Mouse (Mus musculus) midbrain, embryonic 16.5 days (tissue): Measurements from ENCODE around the gene Jmjd1c. TPM values are rescaled to one million over a fixed set of nuclear protein-coding genes. Genes with fewer than 3 reads are reported as not detected.

ENCODE experiments used
- ATAC-seq: fragments of 200-750 bp; cut with Nextera tagmentation; 2 replicates; pipeline ENCODE4 v1.8.0; 2017; ENCODE audit warnings: moderate TSS enrichment
- H3K27ac ChIP-seq: fragments of 300-500 bp; sonication (generic); 2 replicates; pipeline ENCODE4 v1.5.1; 2014; ENCODE audit warnings: mild to moderate bottlenecking, low read length, mixed read lengths
- H3K27me3 ChIP-seq: fragments of 300-500 bp; sonication (generic); 2 replicates; pipeline ENCODE4 v1.6.1; 2014; ENCODE audit warnings: low read depth, low read length, mixed read lengths; ENCODE audit not compliant: control insufficient read depth, insufficient read depth
- H3K36me3 ChIP-seq: fragments of 300-500 bp; sonication (generic); 2 replicates; pipeline ENCODE4 v1.6.1; 2014; ENCODE audit warnings: mild to moderate bottlenecking, low read length, moderate library complexity, mixed read lengths; ENCODE audit not compliant: control insufficient read depth, insufficient read depth
- H3K4me1 ChIP-seq: fragments of 300-500 bp; sonication (generic); 2 replicates; pipeline ENCODE4 v1.6.1; 2014; ENCODE audit warnings: mild to moderate bottlenecking, low read length, mixed read lengths; ENCODE audit not compliant: control insufficient read depth, insufficient read depth
- H3K4me2 ChIP-seq: fragments of 300-500 bp; sonication (generic); 2 replicates; pipeline ENCODE4 v1.6.1; 2014; ENCODE audit warnings: mild to moderate bottlenecking, low read length, mixed read lengths
- H3K4me3 ChIP-seq: fragments of 300-500 bp; sonication (generic); 2 replicates; pipeline ENCODE4 v1.5.1; 2014; ENCODE audit warnings: low read depth, mild to moderate bottlenecking, low read length, moderate library complexity, mixed read lengths
- H3K9ac ChIP-seq: fragments of 300-500 bp; sonication (generic); 2 replicates; pipeline ENCODE4 v1.6.1; 2014; ENCODE audit warnings: low read depth, low read length, mixed read lengths
- H3K9me3 ChIP-seq: fragments of 300-500 bp; sonication (generic); replicated peaks from 2 replicates; pipeline ENCODE4 v1.6.1; 2014; ENCODE audit warnings: mild to moderate bottlenecking, low read length, mixed read lengths; ENCODE audit not compliant: control insufficient read depth, poor library complexity, severe bottlenecking
- WGBS: fragments of 180-500 bp; shearing (Covaris S2); extraction: QIAGEN DNeasy Blood & Tissue Kit; methylation state at CpG from one replicate; pipeline ENCODE4 v1.1.7; 2014; 5-methylcytosine and 5-hydroxymethylcytosine counted together
- polyA plus RNA-seq: library from polyadenylated mRNA; unstranded; fragments of >200 nt; fragmentation: Nextera tagmentation; extraction: Ambion mirVana; gene quantifications from 2 replicates; pipeline ENCODE4 v1.2.1, GENCODE M21; 2015

Jmjd1c gene
- polyA plus RNA-seq, 1 experiment from 2014 or later: 41.7 TPM

GRCm38 (mm10) chr10:67096621-67097436 is 904 bp downstream of the Jmjd1c start, which contains the start of gene Reep3:
Gene Reep3 (minus strand): TSS chr10:67096945.
- peaks cover 38% of the 10 kb centered on the region for H3K4me1 ChIP-seq
- WGBS: 1% methylated on average over 50 of the region's 97 CpGs

DNA sequence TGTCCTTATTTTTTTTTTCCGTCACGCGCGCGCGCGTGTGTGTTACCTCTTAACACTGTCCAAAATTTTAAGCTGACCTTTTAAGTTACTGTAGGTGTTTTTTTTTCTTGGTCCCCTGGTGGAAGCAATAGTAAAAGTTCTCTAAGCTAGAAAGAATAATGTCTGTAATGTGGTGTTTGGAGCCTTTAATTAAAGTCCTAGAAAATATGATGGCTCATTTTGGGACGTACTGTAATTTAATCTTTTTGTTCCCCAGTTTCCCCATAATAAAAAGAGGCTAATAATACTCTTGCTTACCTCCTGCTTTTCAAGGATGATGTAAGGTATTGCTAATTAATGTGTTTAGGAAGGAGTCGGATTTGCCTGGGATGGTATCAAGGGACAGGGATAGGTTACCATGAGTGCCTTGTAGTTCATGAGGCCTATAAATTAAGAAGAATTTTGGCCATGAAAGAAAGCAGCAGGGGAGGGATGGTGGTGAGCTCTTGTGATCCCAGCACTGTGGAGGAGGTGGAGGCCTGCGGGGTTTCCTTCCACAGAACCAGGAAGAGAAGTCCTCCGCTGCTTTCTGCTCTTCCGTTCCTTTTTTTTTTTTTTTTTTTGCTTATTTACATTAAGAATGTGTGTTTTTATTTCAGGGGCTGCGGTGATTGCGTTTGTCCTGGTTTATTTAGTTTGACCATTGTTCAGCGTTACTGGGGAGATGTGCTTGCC is 1.7 kb downstream of the Jmjd1c start:
- Histone ChIP-seq H3K9me3 (no peaks in the 10 kb centered on the region), H3K4me1 (peaks cover 40% of the 10 kb centered on the region), H3K4me3 (peak overlapping the region; percentile 92), H3K27me3 (no peaks in the 10 kb centered on the region), H3K27ac (peak overlapping the region; percentile 99), H3K9ac (peak overlapping the region; percentile 98), H3K4me2 (peak overlapping the region; percentile 96), H3K36me3 (no peaks in the 10 kb centered on the region)
- no peak for ATAC-seq
- WGBS: under 1% methylated on average over 15 of the region's 15 CpGs

More at GRCm38 (mm10) chr10:67096621-67097436, 904 bp downstream of the Jmjd1c start, which contains the start of gene Reep3:
- peak within 1 kb of the TSS; percentile 96 for H3K4me2 ChIP-seq
- peak; percentile 76 for ATAC-seq
- H3K9ac ChIP-seq: peak within 1 kb of the TSS; percentile 98
- no peaks in the 10 kb centered on the region for H3K27me3 ChIP-seq
- H3K27ac ChIP-seq: peak within 1 kb of the TSS; percentile 99
- no peaks in the 10 kb centered on the region for H3K36me3 ChIP-seq
- H3K9me3 ChIP-seq: no peaks in the 10 kb centered on the region
- peak within 1 kb of the TSS; percentile 92 for H3K4me3 ChIP-seq

GRCm38 (mm10) chr10:67098408-67099050 is 2.6 kb downstream of the Jmjd1c start:
- Histone ChIP-seq H3K36me3 (no peaks in the 10 kb centered on the region), H3K4me1 (peaks cover 50% of the 10 kb centered on the region), H3K9me3 (no peaks in the 10 kb centered on the region), H3K9ac (peak overlapping the region; percentile 63), H3K4me2 (peak overlapping the region; percentile 96), H3K4me3 (peak overlapping the region; percentile 92), H3K27ac (no peak overlapping the region), H3K27me3 (no peaks in the 10 kb centered on the region)
- no peak for ATAC-seq
- 13% methylated on average over 7 of the region's 7 CpGs for WGBS

- ATAC-seq: no peak
- peak overlapping the region; percentile 96 for H3K4me2 ChIP-seq
- no peaks in the 10 kb centered on the region for H3K36me3 ChIP-seq
- no peaks in the 10 kb centered on the region for H3K27me3 ChIP-seq
- H3K4me3 ChIP-seq: peak overlapping the region; percentile 92
- H3K9me3 ChIP-seq: no peaks in the 10 kb centered on the region
- H3K9ac ChIP-seq: no peak overlapping the region
- H3K4me1 ChIP-seq: peaks cover 58% of the 10 kb centered on the region
- 55% methylated on average over 13 of the region's 13 CpGs for WGBS
- no peak overlapping the region for H3K27ac ChIP-seq
Measured at GRCm38 (mm10) chr10:67099183-67099929, 3.4 kb downstream of the Jmjd1c start.

DNA sequence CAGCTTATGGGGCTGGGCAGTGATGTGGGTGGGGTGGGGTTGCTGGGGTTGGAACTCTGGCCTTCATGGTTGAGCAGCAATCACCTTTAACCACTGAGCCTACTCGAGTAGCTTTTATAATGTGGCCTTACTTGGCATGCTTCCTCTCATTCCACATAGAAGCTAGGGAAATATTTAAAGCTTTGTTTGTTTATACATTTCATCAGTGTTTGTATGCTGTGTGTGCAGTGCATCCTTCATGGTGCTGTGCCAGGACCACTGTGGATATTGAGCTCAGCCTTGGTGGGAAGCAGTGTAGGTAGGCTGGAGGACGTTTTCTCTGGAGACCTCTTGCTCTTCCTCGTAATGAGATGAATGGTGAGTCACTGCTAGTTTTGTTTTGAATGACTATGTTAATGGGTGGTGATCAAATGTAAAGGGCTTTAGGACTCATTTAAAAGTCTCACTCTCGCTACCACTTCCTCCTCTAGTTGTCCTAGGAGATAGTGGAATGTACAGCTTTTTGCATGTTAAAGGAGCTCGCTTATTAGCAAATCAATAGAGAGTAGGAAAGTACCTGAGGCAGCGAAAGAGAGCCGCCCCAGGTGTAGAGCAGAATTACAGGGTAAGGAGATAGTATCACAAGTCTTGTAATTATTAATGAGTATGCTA is 4.2 kb downstream of the Jmjd1c start:
- peaks cover 62% of the 10 kb centered on the region for H3K4me1 ChIP-seq
- 38% methylated on average over 7 of the region's 7 CpGs for WGBS

DNA sequence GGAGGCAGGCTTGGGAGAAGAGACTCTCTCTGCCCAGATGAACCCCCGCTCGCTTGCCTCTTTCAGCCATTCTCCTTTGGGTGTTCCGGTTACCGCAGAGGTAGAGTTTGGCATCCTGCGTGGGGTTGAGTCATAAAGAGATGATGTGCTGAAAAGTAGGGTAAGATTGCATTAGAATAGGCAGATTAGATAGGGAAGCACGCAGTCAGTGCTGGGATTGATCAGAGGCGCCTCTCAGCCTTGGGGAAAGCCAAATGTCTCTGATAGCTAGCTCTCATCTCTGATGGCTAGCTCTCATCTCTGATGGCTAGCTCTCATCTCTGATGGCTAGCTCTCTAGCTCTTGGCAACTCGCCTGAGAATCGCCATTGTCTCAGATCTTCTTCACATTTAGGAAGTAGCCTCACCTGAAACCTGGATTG is 4.9 kb downstream of the Jmjd1c start:
- Histone ChIP-seq H3K27ac (no peak overlapping the region), H3K4me1 (peaks cover 65% of the 10 kb centered on the region), H3K36me3 (no peaks in the 10 kb centered on the region), H3K27me3 (no peaks in the 10 kb centered on the region), H3K4me3 (no peak overlapping the region), H3K4me2 (peak overlapping the region; percentile 5; the same call in 1 of the 2 replicates), H3K9me3 (no peaks in the 10 kb centered on the region), H3K9ac (no peak overlapping the region)
- ATAC-seq: no peak
- WGBS: 63% methylated on average over 9 of the region's 9 CpGs

More for the DNA sequence above, 4.2 kb downstream of the Jmjd1c start:
- H3K9me3 ChIP-seq: no peaks in the 10 kb centered on the region
- ATAC-seq: no peak
- 0 out of 2 replicates have a peak overlapping the region, but pooled peaks have one; percentile 8 for H3K4me2 ChIP-seq
- H3K27ac ChIP-seq: no peak overlapping the region
- no peaks in the 10 kb centered on the region for H3K36me3 ChIP-seq
- H3K9ac ChIP-seq: no peak overlapping the region
- no peaks in the 10 kb centered on the region for H3K27me3 ChIP-seq
- no peak overlapping the region for H3K4me3 ChIP-seq

GRCm38 (mm10) chr10:67104543-67104942 is 8.6 kb downstream of the Jmjd1c start:
- H3K4me3 ChIP-seq: no peak overlapping the region
- peaks cover 72% of the 10 kb centered on the region for H3K4me1 ChIP-seq
- H3K9me3 ChIP-seq: no peaks in the 10 kb centered on the region
- no peak overlapping the region for H3K9ac ChIP-seq
- H3K27me3 ChIP-seq: no peaks in the 10 kb centered on the region
- no peak overlapping the region for H3K27ac ChIP-seq
- no peaks in the 10 kb centered on the region for H3K36me3 ChIP-seq
- ATAC-seq: no peak
- WGBS: 13% methylated on average over 9 of the region's 9 CpGs
- no peak overlapping the region for H3K4me2 ChIP-seq
